Mouse (Mus musculus) retina, postnatal 7 days (tissue): Measurements from ENCODE around the gene Wdr70.
A peak's percentile ranks its signal among the peaks of the same experiment; 100 is the strongest.
"Not testable (repeated sequence)": the region's sequence is repeated elsewhere in the genome, so short reads cannot be mapped to it uniquely, and the experiment has no call there.

Experiments
- DNase-seq: peaks from one replicate; pipeline ENCODE4 v3.0.0-alpha.2; 2012; ENCODE audit warnings: low read depth, low spot score

Wdr70 gene

GRCm38 (mm10) chr15:8098774-8099749 lies at the start of gene Wdr70:
TSS of gene Wdr70 (minus strand) at chr15:8099209.
- peak; percentile 93 for DNase-seq

GRCm38 (mm10) chr15:8135606-8136005 lies 36.6 kb upstream of the Wdr70 start:
- DNase-seq, result no peak

GRCm38 (mm10) chr15:8131761-8132160 lies 32.8 kb upstream of the Wdr70 start:
- DNase-seq, result no peak

GRCm38 (mm10) chr15:8131268-8131667 lies 32.3 kb upstream of the Wdr70 start:
- DNase-seq, result no peak

GRCm38 (mm10) chr15:8129281-8129680 lies 30.3 kb upstream of the Wdr70 start:
- no peak for DNase-seq

- no peak for DNase-seq
Observed at GRCm38 (mm10) chr15:8109782-8110181, 10.8 kb upstream of the Wdr70 start.

GRCm38 (mm10) chr15:8108966-8109743 lies 10.1 kb upstream of the Wdr70 start, which contains the start of gene Nup155:
TSS of gene Nup155 (plus strand) at chr15:8109273.
- peak; percentile 89 for DNase-seq

GRCm38 (mm10) chr15:8108360-8108965 lies 9.5 kb upstream of the Wdr70 start:
- no peak for DNase-seq

GRCm38 (mm10) chr15:8101975-8102542 lies 3.0 kb upstream of the Wdr70 start:
- not testable (repeated sequence) for DNase-seq

GRCm38 (mm10) chr15:8097853-8098252 lies 1.2 kb downstream of the Wdr70 start:
- DNase-seq, result peak; percentile 53

GRCm38 (mm10) chr15:8092668-8093067 lies 6.3 kb downstream of the Wdr70 start:
- not testable (repeated sequence) for DNase-seq

- DNase-seq, result no peak
Observed at GRCm38 (mm10) chr15:8090685-8091084, 8.3 kb downstream of the Wdr70 start.

- DNase-seq, result no peak
Observed at GRCm38 (mm10) chr15:8088715-8089114, 10.3 kb downstream of the Wdr70 start.

GRCm38 (mm10) chr15:8087293-8087692 lies 11.7 kb downstream of the Wdr70 start:
- no peak for DNase-seq

- DNase-seq, result no peak
Observed at GRCm38 (mm10) chr15:8082139-8082538, 16.9 kb downstream of the Wdr70 start.

- not testable (repeated sequence) for DNase-seq
Observed at GRCm38 (mm10) chr15:8073159-8073558, 25.9 kb downstream of the Wdr70 start.

GRCm38 (mm10) chr15:8065221-8065620 lies 33.8 kb downstream of the Wdr70 start:
- DNase-seq, result no peak

- no peak for DNase-seq
Observed at GRCm38 (mm10) chr15:8051177-8051576, 47.8 kb downstream of the Wdr70 start.

GRCm38 (mm10) chr15:8039834-8040233 lies 59.2 kb downstream of the Wdr70 start:
- no peak for DNase-seq

- no peak for DNase-seq
Observed at GRCm38 (mm10) chr15:8038457-8038856, 60.6 kb downstream of the Wdr70 start.

GRCm38 (mm10) chr15:8037825-8038224 lies 61.2 kb downstream of the Wdr70 start:
- no peak for DNase-seq

GRCm38 (mm10) chr15:8031211-8031610 lies 67.8 kb downstream of the Wdr70 start:
- no peak for DNase-seq
